Mouse (Mus musculus) lung, embryonic 16.5 days (tissue): ENCODE measurements around the gene Trio. TPM values are rescaled to one million over a fixed set of nuclear protein-coding genes. Genes with fewer than 3 reads are reported as not detected.

ENCODE experiments used
- ATAC-seq: fragments of 200-750 bp; cut with Nextera tagmentation; 2 replicates; pipeline ENCODE4 v1.8.0; 2017; ENCODE audit warnings: low read depth, mild to moderate bottlenecking, moderate library complexity
- H3K27ac ChIP-seq: fragments of 300-500 bp; sonication (generic); 2 replicates; pipeline ENCODE4 v1.5.1; 2014; ENCODE audit warnings: mild to moderate bottlenecking, control low read depth, low read length
- H3K27me3 ChIP-seq: fragments of 300-500 bp; sonication (generic); 2 replicates; pipeline ENCODE4 v1.6.1; 2014; ENCODE audit warnings: low read depth, low read length, mixed read lengths; ENCODE audit not compliant: control insufficient read depth, insufficient read depth
- H3K36me3 ChIP-seq: fragments of 300-500 bp; sonication (generic); 2 replicates; pipeline ENCODE4 v1.6.1; 2014; ENCODE audit warnings: low read length; ENCODE audit not compliant: control insufficient read depth, insufficient read depth
- H3K4me1 ChIP-seq: fragments of 300-500 bp; sonication (generic); replicated peaks from 2 replicates; pipeline ENCODE4 v1.6.1; 2014; ENCODE audit warnings: low read length, mixed read lengths; ENCODE audit not compliant: control insufficient read depth, insufficient read depth
- H3K4me2 ChIP-seq: fragments of 300-500 bp; sonication (generic); 2 replicates; pipeline ENCODE4 v1.6.1; 2014; ENCODE audit warnings: low read depth, low read length, control low read depth
- H3K4me3 ChIP-seq: fragments of 300-500 bp; sonication (generic); 2 replicates; pipeline ENCODE4 v1.5.1; 2014; ENCODE audit warnings: mild to moderate bottlenecking, low read length, control low read depth
- H3K9ac ChIP-seq: fragments of 300-500 bp; sonication (generic); 2 replicates; pipeline ENCODE4 v1.6.1; 2014; ENCODE audit warnings: low read length, control low read depth
- H3K9me3 ChIP-seq: fragments of 300-500 bp; sonication (generic); 2 replicates; pipeline ENCODE4 v1.6.1; 2016; ENCODE audit warnings: low read length; ENCODE audit not compliant: control insufficient read depth
- WGBS: fragments of 180-500 bp; shearing (Covaris S2); extraction: QIAGEN DNeasy Blood & Tissue Kit; methylation state at CpG from one replicate; pipeline ENCODE4 v1.1.7; 2014; 5-methylcytosine and 5-hydroxymethylcytosine counted together
- polyA plus RNA-seq: library from polyadenylated mRNA; unstranded; fragments of >200 nt; fragmentation: Nextera tagmentation; extraction: Ambion mirVana; gene quantifications from 2 replicates; pipeline ENCODE4 v1.2.1, GENCODE M21; 2015

Trio gene
- polyA plus RNA-seq, 1 experiment from 2014 or later = 16.4 TPM

DNA sequence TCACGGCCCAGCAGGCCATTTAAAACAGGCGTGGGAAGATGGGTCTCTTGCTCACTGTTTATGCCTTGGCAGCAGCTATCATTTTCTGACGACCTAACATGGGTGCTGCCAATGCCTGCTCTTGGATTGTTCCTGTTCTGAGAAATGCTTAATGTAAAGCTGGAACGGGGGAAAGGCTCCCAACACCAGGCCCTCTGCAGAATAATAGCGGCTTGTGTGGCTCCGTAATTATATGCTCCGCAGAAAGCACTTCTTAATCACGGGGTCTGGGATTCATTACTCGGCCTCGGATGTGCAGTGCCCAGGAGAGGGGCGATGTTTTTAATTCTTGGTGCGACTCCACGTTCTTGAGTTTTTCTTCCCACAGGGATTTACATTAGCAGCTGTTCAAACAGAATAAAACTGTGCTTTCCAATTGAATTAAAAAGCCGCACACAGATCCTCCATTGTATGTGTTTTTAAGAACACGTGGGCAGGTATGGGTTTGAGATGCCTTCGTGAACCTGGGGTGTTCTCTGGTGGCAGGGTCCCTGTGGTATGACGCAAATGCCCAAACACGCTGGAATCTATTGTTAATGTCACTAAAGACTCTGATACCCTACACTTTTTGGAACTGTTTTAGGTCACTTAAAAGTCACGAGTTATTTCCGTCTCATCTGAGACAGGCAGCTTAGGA, 228.0 kb downstream of the Trio start:
- ATAC-seq = no peak
- Histone ChIP-seq H3K4me3 (no peak overlapping the region), H3K9me3 (no peaks in the 10 kb centered on the region), H3K36me3 (peaks cover 4% of the 10 kb centered on the region; the same call in 1 of the 2 replicates), H3K4me1 (peaks cover 29% of the 10 kb centered on the region), H3K9ac (no peak overlapping the region), H3K27ac (no peak overlapping the region), H3K27me3 (no peaks in the 10 kb centered on the region), H3K4me2 (no peak overlapping the region)
- 71% methylated on average over 20 of the region's 20 CpGs for WGBS

DNA sequence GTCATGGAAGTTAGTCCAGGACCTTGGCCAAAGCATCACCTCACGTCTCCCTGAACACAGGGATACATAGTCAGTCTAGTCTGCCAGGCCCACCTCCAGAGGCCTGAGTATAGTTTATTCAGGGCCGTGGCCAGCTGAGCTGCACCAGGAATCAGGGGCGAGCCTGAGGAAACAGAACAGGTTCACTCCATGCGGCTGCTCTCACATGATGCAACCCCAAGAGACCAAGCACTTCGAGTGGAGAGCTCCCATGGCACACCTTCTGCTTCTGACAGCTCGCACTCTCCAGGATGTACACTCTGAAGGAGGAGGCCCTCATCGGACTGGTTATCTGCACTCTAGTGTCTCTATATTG, 228.8 kb downstream of the Trio start:
- H3K4me3 ChIP-seq = no peak overlapping the region
- H3K9ac ChIP-seq = no peak overlapping the region
- ATAC-seq = peak; percentile 14
- 54% methylated on average over 7 of the region's 7 CpGs for WGBS
- H3K4me2 ChIP-seq = no peak overlapping the region; the same call in 1 of the 2 replicates
- H3K27me3 ChIP-seq = no peaks in the 10 kb centered on the region
- no peaks in the 10 kb centered on the region for H3K9me3 ChIP-seq
- peaks cover 34% of the 10 kb centered on the region for H3K4me1 ChIP-seq
- peak overlapping the region; percentile 76 for H3K27ac ChIP-seq
- H3K36me3 ChIP-seq = peaks cover 4% of the 10 kb centered on the region; the same call in 1 of the 2 replicates

DNA sequence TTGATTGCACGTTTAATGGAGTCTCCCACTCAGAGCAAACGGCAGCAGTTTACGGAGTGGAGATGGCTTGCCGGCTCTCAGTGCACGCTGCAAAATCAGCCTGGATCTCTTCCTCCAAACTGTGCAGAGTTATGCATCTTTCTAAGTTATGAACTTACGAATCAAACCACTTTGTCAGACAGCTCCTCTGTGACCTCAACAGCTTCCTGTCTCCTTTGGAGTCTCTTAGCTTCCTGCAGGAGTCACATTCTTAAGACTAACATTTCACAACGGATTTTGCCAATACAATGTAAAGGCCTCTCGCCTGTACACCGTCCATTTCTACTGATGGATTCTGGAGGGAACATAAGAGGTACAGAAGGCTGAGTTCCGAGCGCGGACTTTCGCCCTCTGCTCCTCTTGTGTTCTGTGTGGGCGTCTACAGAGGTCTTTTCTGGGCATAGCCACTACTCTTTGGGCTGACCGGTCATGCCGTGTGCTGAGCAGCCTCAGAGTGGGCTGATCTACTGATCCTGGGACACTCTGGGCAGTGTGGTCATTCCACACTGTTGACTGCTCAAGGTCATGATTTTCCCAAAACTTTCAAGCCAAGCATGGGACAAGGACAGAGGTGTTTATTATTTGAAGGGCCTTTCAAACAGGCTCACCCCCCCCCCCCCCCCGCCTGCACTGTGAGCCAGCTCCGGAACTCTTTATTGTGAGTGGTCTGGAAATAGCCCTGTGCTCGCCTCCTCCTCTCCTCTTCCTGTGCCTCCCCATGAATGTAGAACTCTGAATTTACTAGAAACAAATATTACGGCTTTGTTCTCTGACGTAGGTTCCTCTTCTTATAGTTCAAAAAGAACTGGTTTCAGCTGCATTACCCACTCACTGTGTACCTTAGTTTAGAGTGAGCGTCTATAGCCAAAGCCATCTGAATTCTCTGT, 229.4 kb downstream of the Trio start:
- peaks cover 4% of the 10 kb centered on the region; the same call in 1 of the 2 replicates for H3K36me3 ChIP-seq
- peak; percentile 53 for ATAC-seq
- no peaks in the 10 kb centered on the region for H3K27me3 ChIP-seq
- H3K27ac ChIP-seq = peak overlapping the region; percentile 76
- H3K4me2 ChIP-seq = peak overlapping the region; percentile 28; the same call in 1 of the 2 replicates
- WGBS = 46% methylated on average over 22 of the region's 22 CpGs
- H3K4me1 ChIP-seq = peaks cover 34% of the 10 kb centered on the region
- H3K9me3 ChIP-seq = no peaks in the 10 kb centered on the region
- no peak overlapping the region for H3K4me3 ChIP-seq
- H3K9ac ChIP-seq = peak overlapping the region; percentile 23; the same call in 1 of the 2 replicates

DNA sequence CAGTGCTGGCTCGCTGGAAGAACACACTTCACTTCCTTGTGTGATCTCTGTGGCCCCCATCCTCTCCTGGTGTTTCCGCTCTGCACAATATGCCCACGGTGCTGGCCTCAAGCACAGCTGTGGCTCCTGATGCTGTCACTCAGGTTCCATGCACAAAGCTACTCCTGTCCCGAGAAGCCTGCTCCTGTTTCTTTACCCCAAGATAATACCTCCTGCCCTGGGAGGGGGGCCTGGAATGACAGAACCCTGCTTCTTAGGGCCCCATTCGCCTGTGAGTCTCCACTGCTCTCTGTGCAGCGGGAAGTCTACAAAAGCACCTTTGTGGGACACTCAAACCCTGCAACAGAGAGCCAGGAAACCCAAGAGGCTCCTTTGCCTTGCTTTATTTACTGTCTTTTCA, 232.4 kb downstream of the Trio start:
- peak overlapping the region; percentile 17; the same call in 1 of the 2 replicates for H3K27ac ChIP-seq
- H3K9me3 ChIP-seq = no peaks in the 10 kb centered on the region
- H3K4me3 ChIP-seq = no peak overlapping the region
- 47% methylated on average over 6 of the region's 6 CpGs for WGBS
- no peak overlapping the region for H3K9ac ChIP-seq
- peaks cover 43% of the 10 kb centered on the region for H3K4me1 ChIP-seq
- ATAC-seq = no peak
- H3K27me3 ChIP-seq = no peaks in the 10 kb centered on the region
- no peak overlapping the region for H3K4me2 ChIP-seq
- H3K36me3 ChIP-seq = no peaks in the 10 kb centered on the region

DNA sequence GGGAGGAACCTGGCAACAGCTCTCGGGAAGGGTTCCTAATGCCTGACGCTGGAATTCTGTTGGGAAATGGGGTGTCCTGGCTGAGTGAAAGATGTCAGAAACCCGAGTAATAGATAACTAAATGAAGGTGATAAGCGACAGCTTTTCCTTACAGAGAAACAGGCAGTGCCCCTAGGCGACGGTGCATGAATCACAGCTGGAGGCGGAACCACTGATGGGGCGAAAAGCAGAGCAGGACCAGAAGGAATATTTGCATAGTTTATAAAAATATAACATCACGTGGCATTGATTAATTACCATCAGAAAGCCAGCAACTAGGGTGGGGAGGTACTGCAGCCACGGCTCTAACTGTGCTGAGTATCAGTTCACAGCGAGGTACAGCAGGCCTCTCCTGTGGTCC, 233.2 kb downstream of the Trio start:
- 49% methylated on average over 11 of the region's 11 CpGs for whole genome bisulfite sequencing
- Histone ChIP-seq H3K27me3 (no peaks in the 10 kb centered on the region), H3K36me3 (no peaks in the 10 kb centered on the region), H3K9ac (no peak overlapping the region), H3K4me3 (no peak overlapping the region), H3K4me1 (peaks cover 43% of the 10 kb centered on the region), H3K4me2 (no peak overlapping the region), H3K9me3 (no peaks in the 10 kb centered on the region), H3K27ac (no peak overlapping the region)
- no peak for ATAC-seq

DNA sequence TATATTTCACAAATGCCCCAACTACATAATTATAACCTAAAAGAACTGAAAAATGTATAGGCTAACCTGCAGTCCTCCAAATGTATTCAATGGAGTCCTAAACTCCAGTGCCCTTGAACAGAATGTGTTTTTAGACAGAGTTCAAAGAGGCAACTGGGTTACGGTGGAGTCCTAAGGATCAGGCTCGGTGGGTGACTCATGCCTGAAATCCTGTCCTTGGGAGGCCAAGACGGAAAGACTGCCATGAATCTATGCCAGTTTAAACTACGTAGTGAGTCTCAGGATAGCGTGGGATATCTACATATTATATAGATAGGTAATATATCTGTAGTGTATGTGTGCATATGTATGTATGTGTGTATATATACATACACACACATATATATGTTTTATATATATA, 234.5 kb downstream of the Trio start:
- Histone ChIP-seq H3K4me3 (no peak overlapping the region), H3K27ac (no peak overlapping the region), H3K27me3 (no peaks in the 10 kb centered on the region), H3K4me1 (peaks cover 38% of the 10 kb centered on the region), H3K9ac (no peak overlapping the region), H3K36me3 (no peaks in the 10 kb centered on the region), H3K9me3 (no peaks in the 10 kb centered on the region), H3K4me2 (no peak overlapping the region)
- 89% methylated on average over 5 of the region's 5 CpGs for WGBS
- no peak for ATAC-seq

DNA sequence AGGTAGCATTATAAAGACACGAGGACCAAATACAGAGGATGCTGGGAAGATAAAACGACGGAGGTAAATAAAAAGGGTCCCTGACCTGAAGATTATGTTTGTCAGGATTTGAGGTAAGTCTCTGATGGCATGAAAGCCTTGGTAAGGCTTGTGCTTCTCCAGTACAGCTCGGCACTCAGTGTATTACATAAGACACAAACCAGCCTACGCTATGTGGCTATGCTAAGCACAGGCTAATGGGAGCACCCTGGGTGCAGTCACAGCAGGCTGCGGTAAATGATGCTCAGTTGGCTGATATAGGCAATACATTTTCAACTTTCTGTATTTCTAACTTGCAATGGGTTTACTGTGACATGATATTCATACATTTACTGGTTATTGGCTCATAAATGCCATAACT, 234.9 kb downstream of the Trio start:
- Histone ChIP-seq H3K9me3 (no peaks in the 10 kb centered on the region), H3K4me2 (no peak overlapping the region), H3K4me1 (peaks cover 38% of the 10 kb centered on the region), H3K4me3 (no peak overlapping the region), H3K27ac (no peak overlapping the region), H3K27me3 (no peaks in the 10 kb centered on the region), H3K9ac (no peak overlapping the region), H3K36me3 (no peaks in the 10 kb centered on the region)
- 87% methylated on average over 6 of the region's 6 CpGs for WGBS
- ATAC-seq = no peak

DNA sequence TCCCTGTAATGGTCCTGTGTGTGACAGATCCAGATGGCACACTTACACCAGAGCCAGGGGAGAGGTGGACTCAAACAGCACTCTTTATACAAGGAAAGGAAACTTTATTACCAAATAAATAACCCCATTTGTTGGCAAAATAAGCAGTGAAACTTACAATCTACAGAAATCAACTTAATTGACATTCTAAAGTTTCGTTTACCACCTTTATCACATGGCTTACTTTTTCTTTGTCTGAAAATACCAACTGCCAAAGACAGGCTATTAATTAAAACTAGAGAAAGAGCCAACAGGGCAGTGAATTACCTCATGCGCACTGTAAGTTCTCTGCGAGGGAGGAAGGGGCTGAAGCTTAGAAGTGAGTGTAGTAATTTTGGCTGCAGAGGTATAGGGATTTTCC, 236.3 kb downstream of the Trio start:
- Histone ChIP-seq H3K4me1 (peaks cover 51% of the 10 kb centered on the region), H3K9ac (no peak overlapping the region), H3K27me3 (no peaks in the 10 kb centered on the region), H3K9me3 (no peaks in the 10 kb centered on the region), H3K4me3 (no peak overlapping the region), H3K27ac (peak overlapping the region; percentile 79), H3K4me2 (no peak overlapping the region), H3K36me3 (no peaks in the 10 kb centered on the region)
- ATAC-seq = no peak
- WGBS = 60% methylated on average over 3 of the region's 3 CpGs

DNA sequence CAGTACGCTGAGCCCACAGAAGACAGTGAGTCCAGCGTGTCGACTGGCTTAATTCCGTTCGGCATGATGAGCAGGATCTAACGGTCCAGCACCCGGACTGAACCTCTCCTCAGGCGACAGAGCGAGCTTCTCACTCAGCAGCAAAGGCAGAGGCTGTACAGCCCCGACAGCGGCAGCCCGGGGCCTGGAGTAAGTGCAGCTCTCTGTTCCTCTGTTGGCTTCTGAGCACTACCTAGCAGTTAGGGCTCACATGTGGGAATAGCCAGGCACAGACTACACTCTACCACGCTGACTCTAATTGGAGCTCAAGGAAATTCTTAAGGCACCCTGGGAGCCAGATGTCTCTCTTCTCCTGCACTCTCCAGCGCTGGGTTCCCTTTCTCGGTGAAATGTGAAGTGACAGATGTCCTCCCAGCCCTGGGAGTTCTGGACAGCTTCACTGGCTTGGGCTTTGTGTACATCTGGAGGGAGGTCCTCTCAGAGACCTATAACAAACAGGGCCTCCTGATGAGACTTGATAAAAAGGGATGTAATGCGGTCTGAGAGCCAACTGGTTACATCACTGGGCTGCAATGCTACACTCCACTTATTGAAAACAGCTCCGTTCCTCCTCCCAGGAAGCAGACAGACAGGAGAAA, 237.4 kb downstream of the Trio start:
- H3K9ac ChIP-seq = peak overlapping the region; percentile 24
- peaks cover 60% of the 10 kb centered on the region for H3K4me1 ChIP-seq
- WGBS = 42% methylated on average over 17 of the region's 17 CpGs
- ATAC-seq = peak; percentile 89
- H3K9me3 ChIP-seq = no peaks in the 10 kb centered on the region
- peak overlapping the region; percentile 37 for H3K4me3 ChIP-seq
- peak overlapping the region; percentile 79 for H3K27ac ChIP-seq
- H3K27me3 ChIP-seq = no peaks in the 10 kb centered on the region
- H3K4me2 ChIP-seq = peak overlapping the region; percentile 49
- no peaks in the 10 kb centered on the region for H3K36me3 ChIP-seq
